Mouse (Mus musculus) hindbrain, embryonic 12.5 days (tissue): ENCODE measurements around the gene 9330182L06Rik. TPM values are rescaled to one million over a fixed set of nuclear protein-coding genes. Genes with fewer than 3 reads are reported as not detected.

Experiments used
- ATAC-seq: fragments of 200-750 bp; cut with Nextera tagmentation; 2 replicates; pipeline ENCODE4 v1.8.0; 2017; ENCODE audit warnings: moderate TSS enrichment; ENCODE audit not compliant: low FRiP score
- H3K27ac ChIP-seq: fragments of 300-500 bp; sonication (generic); 2 replicates; pipeline ENCODE4 v1.5.1; 2016; ENCODE audit warnings: mild to moderate bottlenecking
- H3K27me3 ChIP-seq: fragments of 300-500 bp; sonication (generic); 2 replicates; pipeline ENCODE4 v1.6.1; 2016; ENCODE audit warnings: mild to moderate bottlenecking
- H3K36me3 ChIP-seq: fragments of 300-500 bp; sonication (generic); 2 replicates; pipeline ENCODE4 v1.6.1; 2016; ENCODE audit warnings: mild to moderate bottlenecking
- H3K4me1 ChIP-seq: fragments of 300-500 bp; sonication (generic); 2 replicates; pipeline ENCODE4 v1.6.1; 2016
- H3K4me2 ChIP-seq: fragments of 300-500 bp; sonication (generic); replicated peaks from 2 replicates; pipeline ENCODE4 v1.6.1; 2016; ENCODE audit warnings: mild to moderate bottlenecking
- H3K4me3 ChIP-seq: fragments of 300-500 bp; sonication (generic); 2 replicates; pipeline ENCODE4 v1.5.1; 2016; ENCODE audit warnings: mild to moderate bottlenecking
- H3K9ac ChIP-seq: fragments of 300-500 bp; sonication (generic); 2 replicates; pipeline ENCODE4 v1.6.1; 2016; ENCODE audit warnings: mild to moderate bottlenecking, moderate library complexity
- H3K9me3 ChIP-seq: fragments of 300-500 bp; sonication (generic); replicated peaks from 2 replicates; pipeline ENCODE4 v1.6.1; 2016; ENCODE audit warnings: mild to moderate bottlenecking
- WGBS: fragments of 180-500 bp; shearing (Covaris S2); methylation state at CpG from one replicate; pipeline ENCODE4 v1.1.7; 2016; 5-methylcytosine and 5-hydroxymethylcytosine counted together
- polyA plus RNA-seq: library from polyadenylated mRNA; unstranded; fragments of >200 nt; fragmentation: Nextera tagmentation; extraction: Ambion mirVana; gene quantifications from 2 replicates; pipeline ENCODE4 v1.2.1, GENCODE M21; 2016

9330182L06Rik gene
- 12.4 and 14.4 TPM in 2 replicates for polyA plus RNA-seq

- Histone ChIP-seq H3K27ac (peak within 1 kb of the TSS; percentile 87), H3K36me3 (no peaks in the 10 kb centered on the region), H3K9ac (peak within 1 kb of the TSS; percentile 69), H3K9me3 (no peaks in the 10 kb centered on the region), H3K27me3 (no peaks in the 10 kb centered on the region), H3K4me3 (peak within 1 kb of the TSS; percentile 66), H3K4me2 (peak within 1 kb of the TSS; percentile 79), H3K4me1 (peaks cover 10% of the 10 kb centered on the region; the same call in 1 of the 2 replicates)
- WGBS, result 2% methylated on average over 46 of the region's 47 CpGs
- ATAC-seq, result peak; percentile 95
Measured at GRCm38 (mm10) chr5:9265586-9266279, at the start of gene 9330182L06Rik. TSS of gene 9330182L06Rik (plus strand) at chr5:9266118.

DNA sequence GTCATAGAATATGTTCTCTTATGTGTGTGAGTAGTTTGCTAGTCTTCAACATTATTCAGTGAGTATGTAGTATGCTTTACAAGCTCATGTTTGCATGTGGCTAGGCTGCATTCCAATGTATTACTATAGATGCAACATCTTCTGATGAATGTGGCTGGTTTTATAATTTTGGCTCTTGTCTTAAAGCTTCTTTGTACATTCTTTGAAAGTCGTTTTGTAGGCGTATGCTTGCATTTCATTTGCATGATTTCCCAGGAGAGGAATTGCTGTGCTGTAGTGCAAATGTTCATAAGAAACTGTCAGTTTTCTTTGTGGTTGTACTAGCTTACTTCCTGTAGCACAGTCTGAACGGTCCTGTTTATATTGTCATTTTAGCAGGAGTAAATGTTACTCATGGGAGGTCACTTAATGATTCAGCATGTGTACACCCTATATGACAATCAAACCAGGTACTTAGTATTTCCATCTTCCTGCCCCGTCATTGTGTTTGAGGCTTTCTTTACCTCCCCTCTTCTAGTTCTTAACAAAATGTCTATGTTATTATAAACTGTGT is 38.4 kb upstream of the 9330182L06Rik start:
- no peak for ATAC-seq
- H3K27ac ChIP-seq, result no peak overlapping the region
- H3K9ac ChIP-seq, result no peak overlapping the region
- no peak overlapping the region for H3K4me3 ChIP-seq
- no peaks in the 10 kb centered on the region for H3K27me3 ChIP-seq
- H3K4me2 ChIP-seq, result no peak overlapping the region
- 76% methylated on average over 4 of the region's 4 CpGs for WGBS
- no peaks in the 10 kb centered on the region for H3K9me3 ChIP-seq
- no peaks in the 10 kb centered on the region for H3K4me1 ChIP-seq
- no peaks in the 10 kb centered on the region for H3K36me3 ChIP-seq

DNA sequence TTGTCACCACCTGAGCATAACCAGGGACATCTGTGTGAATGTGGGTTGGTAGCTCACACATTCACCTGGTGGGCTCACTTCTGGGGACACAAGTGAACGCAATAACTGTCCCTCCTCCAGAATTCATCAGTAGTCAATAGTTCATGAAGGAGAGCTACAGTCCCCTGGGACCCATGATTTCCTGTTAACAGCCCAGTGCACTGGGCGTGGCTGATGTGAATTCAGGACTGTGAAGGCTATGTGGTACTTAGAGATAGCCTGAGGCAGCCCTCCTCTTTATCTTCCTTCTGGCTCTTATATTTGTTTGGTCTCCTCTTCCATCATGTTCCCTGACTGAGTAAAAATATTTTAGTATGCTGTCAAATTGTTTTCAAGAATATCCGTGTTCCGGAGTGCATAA is 1.6 kb upstream of the 9330182L06Rik start:
- Histone ChIP-seq H3K4me1 (peaks cover 10% of the 10 kb centered on the region; the same call in 1 of the 2 replicates), H3K9me3 (no peaks in the 10 kb centered on the region), H3K36me3 (no peaks in the 10 kb centered on the region), H3K9ac (no peak overlapping the region), H3K27ac (no peak overlapping the region), H3K27me3 (no peaks in the 10 kb centered on the region), H3K4me2 (no peak overlapping the region), H3K4me3 (no peak overlapping the region)
- WGBS, result 71% methylated on average over 4 of the region's 4 CpGs
- ATAC-seq, result no peak

DNA sequence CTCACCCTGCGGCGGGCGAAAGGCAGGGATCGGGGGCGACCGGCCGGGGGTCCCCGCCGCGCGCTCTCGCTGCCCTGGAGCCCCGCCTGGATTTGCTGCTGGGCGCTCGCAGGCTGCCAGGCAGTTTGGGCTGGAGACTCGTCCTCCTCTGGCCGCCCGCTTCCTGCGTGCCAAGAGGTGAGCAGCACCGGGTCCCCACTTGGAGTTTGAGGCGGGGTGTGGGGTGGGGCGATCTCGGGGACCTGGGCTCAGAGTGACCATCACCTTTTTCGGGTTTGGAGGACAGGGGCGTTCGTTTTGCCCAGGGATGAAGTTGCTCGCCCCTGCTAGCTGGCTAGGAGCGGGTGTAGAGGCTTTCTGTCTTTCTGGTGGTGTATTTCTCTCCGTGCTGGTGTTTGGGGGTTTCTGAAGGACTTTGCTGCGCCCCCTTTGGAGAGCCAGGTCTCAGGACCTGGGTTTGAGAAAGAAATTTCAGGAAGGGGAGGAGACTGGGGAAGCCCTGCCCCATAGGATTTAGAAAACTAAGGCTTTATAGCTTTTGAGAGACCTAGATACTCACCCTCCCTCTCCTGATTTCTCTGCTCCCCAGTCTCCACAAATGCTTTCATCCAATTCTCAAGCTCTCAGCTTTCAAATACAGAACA is 484 bp downstream of the 9330182L06Rik start:
- Histone ChIP-seq H3K9me3 (no peaks in the 10 kb centered on the region), H3K4me3 (peak overlapping the region; percentile 66), H3K27me3 (no peaks in the 10 kb centered on the region), H3K4me2 (peak overlapping the region; percentile 79), H3K27ac (peak overlapping the region; percentile 87), H3K4me1 (peaks cover 10% of the 10 kb centered on the region; the same call in 1 of the 2 replicates), H3K36me3 (no peaks in the 10 kb centered on the region), H3K9ac (peak overlapping the region; percentile 69)
- WGBS, result under 1% methylated on average over 30 of the region's 30 CpGs
- ATAC-seq, result peak; percentile 80; the same call in 1 of the 2 replicates

DNA sequence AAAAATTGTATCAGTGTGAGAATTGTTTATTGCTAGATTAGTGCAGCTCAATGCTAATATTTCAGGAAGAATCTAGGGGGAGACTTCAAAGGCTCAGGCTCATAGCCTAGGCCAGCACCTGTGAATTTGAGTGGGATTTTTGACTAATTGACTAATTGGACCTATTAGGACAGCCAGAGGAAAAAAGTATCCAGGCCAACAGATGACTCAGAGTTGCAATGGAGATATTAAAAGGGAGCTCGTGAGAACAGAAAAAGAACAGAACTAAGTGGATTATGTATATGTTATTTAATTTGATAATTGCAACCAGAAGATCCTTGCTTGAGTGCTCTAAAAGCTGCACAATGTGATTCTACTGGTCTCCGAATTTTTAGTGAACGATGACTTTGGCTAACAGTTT is 3.7 kb downstream of the 9330182L06Rik start:
- peaks cover 10% of the 10 kb centered on the region; the same call in 1 of the 2 replicates for H3K4me1 ChIP-seq
- no peak overlapping the region for H3K27ac ChIP-seq
- no peak overlapping the region for H3K4me2 ChIP-seq
- no peak overlapping the region for H3K9ac ChIP-seq
- no peaks in the 10 kb centered on the region for H3K9me3 ChIP-seq
- WGBS, result 92% methylated on average over 3 of the region's 3 CpGs
- ATAC-seq, result no peak
- no peaks in the 10 kb centered on the region for H3K36me3 ChIP-seq
- no peaks in the 10 kb centered on the region for H3K27me3 ChIP-seq
- no peak overlapping the region for H3K4me3 ChIP-seq

DNA sequence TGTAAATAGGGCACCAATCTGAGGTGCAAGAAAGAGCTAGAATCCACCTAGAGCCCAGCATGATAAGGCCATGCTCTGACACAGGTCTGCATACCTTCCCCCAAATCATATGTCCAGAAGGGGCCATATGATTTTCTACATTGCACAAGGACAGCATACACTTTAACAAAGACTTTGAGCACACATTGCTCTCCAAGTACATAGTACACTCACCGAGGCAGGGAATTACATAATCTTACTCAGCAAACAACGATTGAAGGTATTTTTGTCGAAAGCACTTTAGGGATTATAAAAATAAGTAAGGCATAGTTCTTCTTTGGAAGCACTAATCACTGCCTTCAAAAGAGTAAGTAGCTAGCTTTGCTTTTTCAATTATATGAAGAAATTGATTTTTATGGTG is 7.1 kb downstream of the 9330182L06Rik start:
- H3K9ac ChIP-seq, result no peak overlapping the region
- 92% methylated on average over 3 of the region's 3 CpGs for WGBS
- H3K4me2 ChIP-seq, result no peak overlapping the region
- H3K36me3 ChIP-seq, result no peaks in the 10 kb centered on the region
- H3K4me3 ChIP-seq, result no peak overlapping the region
- H3K4me1 ChIP-seq, result no peaks in the 10 kb centered on the region
- no peak overlapping the region for H3K27ac ChIP-seq
- no peaks in the 10 kb centered on the region for H3K27me3 ChIP-seq
- ATAC-seq, result no peak
- H3K9me3 ChIP-seq, result no peaks in the 10 kb centered on the region

DNA sequence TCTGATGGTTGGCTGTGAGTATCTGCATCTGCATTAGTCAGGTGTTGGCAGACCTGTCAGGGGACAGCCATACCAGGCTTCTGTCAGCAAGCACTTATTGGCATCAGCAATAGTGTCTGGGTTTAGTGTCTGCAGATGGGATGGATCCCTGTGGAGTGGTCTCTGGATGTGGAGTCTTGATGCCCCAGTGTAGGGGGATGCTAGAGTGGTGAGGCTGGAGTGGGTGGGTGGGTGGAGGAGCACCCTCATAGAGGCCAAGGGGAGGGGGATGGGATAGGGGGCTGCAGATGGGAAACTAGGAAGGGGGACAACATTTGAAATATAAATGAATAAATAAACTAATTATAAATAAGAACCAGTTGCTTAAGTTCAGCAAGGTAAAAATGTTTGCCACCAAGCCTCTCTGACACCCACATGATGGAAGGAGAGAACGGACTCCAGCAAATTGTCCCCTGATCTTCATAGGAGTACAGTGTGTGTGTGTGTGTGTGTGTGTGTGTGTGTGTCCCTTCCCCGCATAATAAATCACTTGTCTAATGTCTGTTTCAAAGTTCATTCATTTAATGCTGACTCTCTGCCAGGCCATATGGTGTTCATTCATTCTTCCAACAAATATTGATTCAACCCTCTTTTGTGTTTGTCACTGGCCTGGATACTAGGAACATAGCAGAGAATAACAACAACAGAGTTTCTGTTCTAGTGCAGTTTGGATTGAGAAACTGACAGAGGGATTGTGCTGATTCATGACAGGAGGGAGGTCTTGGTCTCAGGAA is 30.0 kb downstream of the 9330182L06Rik start:
- ATAC-seq, result peak; percentile 60
- WGBS, result 90% methylated on average over 2 of the region's 2 CpGs
- H3K27ac ChIP-seq, result no peak overlapping the region
- H3K4me2 ChIP-seq, result no peak overlapping the region
- H3K4me1 ChIP-seq, result peaks cover 3% of the 10 kb centered on the region; the same call in 1 of the 2 replicates
- H3K27me3 ChIP-seq, result no peaks in the 10 kb centered on the region
- no peak overlapping the region for H3K4me3 ChIP-seq
- no peak overlapping the region for H3K9ac ChIP-seq
- no peaks in the 10 kb centered on the region for H3K36me3 ChIP-seq
- no peaks in the 10 kb centered on the region for H3K9me3 ChIP-seq

DNA sequence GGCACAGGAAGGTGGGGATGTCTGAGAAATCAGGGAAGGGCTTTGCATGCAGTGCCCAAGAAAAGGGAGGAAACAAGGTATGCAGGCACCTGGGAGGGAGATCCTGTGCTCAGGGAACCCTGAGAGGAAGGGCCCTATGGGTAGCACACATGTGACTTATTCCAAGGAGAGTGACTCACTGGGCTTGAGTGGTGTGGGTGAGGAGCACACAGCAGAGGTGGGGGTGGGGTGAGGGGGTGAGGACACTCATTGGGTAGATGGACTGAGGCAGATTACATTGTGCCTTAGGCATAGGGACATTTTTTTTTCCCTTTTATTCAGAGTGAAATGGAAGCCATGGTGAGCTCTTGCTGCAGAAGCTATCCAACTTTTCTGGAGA is 30.6 kb downstream of the 9330182L06Rik start:
- peaks cover 3% of the 10 kb centered on the region; the same call in 1 of the 2 replicates for H3K4me1 ChIP-seq
- H3K27me3 ChIP-seq, result no peaks in the 10 kb centered on the region
- ATAC-seq, result peak; percentile 29
- no peaks in the 10 kb centered on the region for H3K9me3 ChIP-seq
- no peak overlapping the region for H3K4me3 ChIP-seq
- no peak overlapping the region for H3K9ac ChIP-seq
- no peak overlapping the region for H3K27ac ChIP-seq
- H3K4me2 ChIP-seq, result no peak overlapping the region
- no peaks in the 10 kb centered on the region for H3K36me3 ChIP-seq

DNA sequence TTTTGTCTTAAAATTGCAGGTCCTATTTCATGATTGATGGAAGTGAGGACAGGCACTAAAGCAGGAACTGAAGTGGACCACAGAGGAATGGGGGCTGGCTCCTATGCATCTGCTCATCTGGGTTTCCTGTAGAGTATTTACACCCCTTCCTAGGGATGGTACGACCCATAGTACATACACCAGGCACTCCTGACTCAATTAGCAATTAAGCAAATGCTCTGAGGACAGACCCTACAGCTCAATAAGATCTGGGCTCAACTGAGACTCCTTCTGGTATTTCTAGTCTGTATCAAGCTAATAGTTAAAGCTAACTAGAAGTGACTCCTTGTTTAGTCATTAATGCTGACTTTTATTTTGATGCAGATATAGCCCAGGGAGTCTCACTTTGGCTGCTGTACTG is 60.9 kb downstream of the 9330182L06Rik start:
- WGBS, result 50% methylated on average over 1 of the region's 1 CpGs
- no peak for ATAC-seq

GRCm38 (mm10) chr5:9327528-9327927 is 61.6 kb downstream of the 9330182L06Rik start:
- H3K36me3 ChIP-seq, result no peaks in the 10 kb centered on the region
- H3K4me1 ChIP-seq, result no peaks in the 10 kb centered on the region
- H3K9ac ChIP-seq, result no peak overlapping the region
- ATAC-seq, result no peak
- 92% methylated on average over 1 of the region's 1 CpGs for WGBS
- H3K27me3 ChIP-seq, result no peaks in the 10 kb centered on the region
- H3K9me3 ChIP-seq, result no peaks in the 10 kb centered on the region
- no peak overlapping the region for H3K4me3 ChIP-seq
- H3K4me2 ChIP-seq, result no peak overlapping the region
- no peak overlapping the region for H3K27ac ChIP-seq

More for the DNA sequence above, 60.9 kb downstream of the 9330182L06Rik start:
- Histone ChIP-seq H3K4me3 (no peak overlapping the region), H3K9ac (no peak overlapping the region), H3K36me3 (no peaks in the 10 kb centered on the region), H3K27me3 (no peaks in the 10 kb centered on the region), H3K9me3 (no peaks in the 10 kb centered on the region), H3K27ac (no peak overlapping the region), H3K4me1 (no peaks in the 10 kb centered on the region), H3K4me2 (no peak overlapping the region)

GRCm38 (mm10) chr5:9338756-9339510 is 73.0 kb downstream of the 9330182L06Rik start:
- Histone ChIP-seq H3K27ac (peak overlapping the region; percentile 91), H3K9me3 (no peaks in the 10 kb centered on the region), H3K27me3 (no peaks in the 10 kb centered on the region), H3K4me2 (peak overlapping the region; percentile 12; the same call in 1 of the 2 replicates), H3K4me1 (peaks cover 13% of the 10 kb centered on the region), H3K9ac (no peak overlapping the region), H3K4me3 (no peak overlapping the region), H3K36me3 (no peaks in the 10 kb centered on the region)
- peak; percentile 95 for ATAC-seq
- 51% methylated on average over 7 of the region's 7 CpGs for WGBS
